Mouse (Mus musculus): ENCODE results near the gene Trappc6b. TPM values are rescaled to one million over a fixed set of nuclear protein-coding genes. Genes with fewer than 3 reads are reported as not detected.

The Trappc6b gene
- polyA plus RNA-seq (2015; fragmentation: Nextera tagmentation; extraction: Ambion mirVana) = 49.6 and 50.7 TPM in 2 replicates

- H3K4me1 ChIP-seq (ENCODE audit: insufficient read depth) = peaks cover 16% of the 10 kb centered on the region; the same call in 1 of the 2 replicates
These were observed at the start of gene Trappc6b for GRCm38 (mm10) chr12:59060993-59061595. TSS of gene Trappc6b (minus strand) at chr12:59061472.

GRCm38 (mm10) chr12:59107926-59108325, 46.7 kb upstream of the Trappc6b start:
- no peak overlapping the region for H3K27ac ChIP-seq (ENCODE audit: low read depth)
- H3K9ac ChIP-seq (replicated peaks) = no peak overlapping the region
- no peak overlapping the region for H3K4me2 ChIP-seq (ENCODE audit: low read depth, low read length)
- H3K9me3 ChIP-seq (ENCODE audit: low read length) = no peaks in the 10 kb centered on the region
- H3K36me3 ChIP-seq (replicated peaks; ENCODE audit: insufficient read depth, low read length) = peaks cover 3% of the 10 kb centered on the region; the same call in 1 of the 2 replicates
- H3K4me3 ChIP-seq (ENCODE audit: low read depth, low read length) = no peak overlapping the region
- no peak for ATAC-seq
- DNase-seq = no peak
- WGBS (ENCODE audit: insufficient replicate concordance) = 87% methylated on average over 4 of the region's 4 CpGs
- no peak for TF ChIP-seq CTCF (IDR thresholded peaks at IDR 0.05; ENCODE audit: low read depth)
- no peak for TF ChIP-seq EP300 (IDR thresholded peaks at IDR 0.05; ENCODE audit: low read depth)
- H3K4me1 ChIP-seq (ENCODE audit: insufficient read depth) = 0 out of 2 replicates have a peak, but pooled peaks cover 2% of the 10 kb centered on the region
- H3K27me3 ChIP-seq (ENCODE audit: insufficient read depth, low read length) = no peaks in the 10 kb centered on the region

More at GRCm38 (mm10) chr12:59060993-59061595, at the start of gene Trappc6b:
- Histone ChIP-seq H3K4me3 (ENCODE audit: low read depth, low read length) (peak within 1 kb of the TSS; percentile 91), H3K27me3 (ENCODE audit: insufficient read depth, low read length) (no peaks in the 10 kb centered on the region), H3K9ac (replicated peaks) (peak within 1 kb of the TSS; percentile 94), H3K27ac (ENCODE audit: low read depth) (peak within 1 kb of the TSS; percentile 94), H3K9me3 (ENCODE audit: low read length) (no peaks in the 10 kb centered on the region), H3K36me3 (replicated peaks; ENCODE audit: insufficient read depth, low read length) (peaks cover 4% of the 10 kb centered on the region), H3K4me2 (ENCODE audit: low read depth, low read length) (peak within 1 kb of the TSS; percentile 82)
- peak; percentile 86 for DNase-seq
- TF ChIP-seq EP300 (IDR thresholded peaks at IDR 0.05; ENCODE audit: low read depth) = no peak
- TF ChIP-seq CTCF (IDR thresholded peaks at IDR 0.05; ENCODE audit: low read depth) = peak; percentile 45
- ATAC-seq = peak; percentile 96
- under 1% methylated on average over 49 of the region's 49 CpGs for WGBS (ENCODE audit: insufficient replicate concordance)

- no peaks in the 10 kb centered on the region for H3K27me3 ChIP-seq (ENCODE audit: insufficient read depth, low read length)
- no peak for TF ChIP-seq EP300 (IDR thresholded peaks at IDR 0.05; ENCODE audit: low read depth)
- TF ChIP-seq CTCF (IDR thresholded peaks at IDR 0.05; ENCODE audit: low read depth) = no peak
- H3K4me1 ChIP-seq (ENCODE audit: insufficient read depth) = 0 out of 2 replicates have a peak, but pooled peaks cover 2% of the 10 kb centered on the region
- H3K4me2 ChIP-seq (ENCODE audit: low read depth, low read length) = 0 out of 2 replicates have a peak overlapping the region, but pooled peaks have one; percentile 18
- H3K9ac ChIP-seq (replicated peaks) = no peak overlapping the region
- DNase-seq (no peak), ATAC-seq (no peak)
- H3K9me3 ChIP-seq (ENCODE audit: low read length) = no peaks in the 10 kb centered on the region
- no peak overlapping the region for H3K4me3 ChIP-seq (ENCODE audit: low read depth, low read length)
- 84% methylated on average over 5 of the region's 5 CpGs for WGBS (ENCODE audit: insufficient replicate concordance)
- peak overlapping the region; percentile 61; the same call in 1 of the 2 replicates for H3K27ac ChIP-seq (ENCODE audit: low read depth)
- H3K36me3 ChIP-seq (replicated peaks; ENCODE audit: insufficient read depth, low read length) = peaks cover 3% of the 10 kb centered on the region; the same call in 1 of the 2 replicates
These were observed 45.2 kb upstream of the Trappc6b start for GRCm38 (mm10) chr12:59106491-59106890.

- H3K9ac ChIP-seq (replicated peaks) = no peak overlapping the region
- ATAC-seq = peak; percentile 99
- H3K36me3 ChIP-seq (replicated peaks; ENCODE audit: insufficient read depth, low read length) = peaks cover 3% of the 10 kb centered on the region; the same call in 1 of the 2 replicates
- H3K27me3 ChIP-seq (ENCODE audit: insufficient read depth, low read length) = no peaks in the 10 kb centered on the region
- 0 out of 2 replicates have a peak, but pooled peaks cover 2% of the 10 kb centered on the region for H3K4me1 ChIP-seq (ENCODE audit: insufficient read depth)
- peak overlapping the region; percentile 61 for H3K27ac ChIP-seq (ENCODE audit: low read depth)
- TF ChIP-seq EP300 (IDR thresholded peaks at IDR 0.05; ENCODE audit: low read depth) (peak; percentile 72), CTCF (IDR thresholded peaks at IDR 0.05; ENCODE audit: low read depth) (no peak)
- H3K4me2 ChIP-seq (ENCODE audit: low read depth, low read length) = 0 out of 2 replicates have a peak overlapping the region, but pooled peaks have one; percentile 18
- DNase-seq = peak; percentile 27
- H3K9me3 ChIP-seq (ENCODE audit: low read length) = no peaks in the 10 kb centered on the region
- 49% methylated on average over 6 of the region's 6 CpGs for WGBS (ENCODE audit: insufficient replicate concordance)
- no peak overlapping the region for H3K4me3 ChIP-seq (ENCODE audit: low read depth, low read length)
These were observed 44.6 kb upstream of the Trappc6b start for GRCm38 (mm10) chr12:59105914-59106313.

GRCm38 (mm10) chr12:59104771-59105170, 43.5 kb upstream of the Trappc6b start:
- DNase-seq = no peak
- H3K27ac ChIP-seq (ENCODE audit: low read depth) = no peak overlapping the region
- H3K36me3 ChIP-seq (replicated peaks; ENCODE audit: insufficient read depth, low read length) = peaks cover 3% of the 10 kb centered on the region; the same call in 1 of the 2 replicates
- H3K9me3 ChIP-seq (ENCODE audit: low read length) = no peaks in the 10 kb centered on the region
- 66% methylated on average over 5 of the region's 5 CpGs for WGBS (ENCODE audit: insufficient replicate concordance)
- no peak overlapping the region for H3K9ac ChIP-seq (replicated peaks)
- H3K27me3 ChIP-seq (ENCODE audit: insufficient read depth, low read length) = no peaks in the 10 kb centered on the region
- ATAC-seq = no peak
- H3K4me3 ChIP-seq (ENCODE audit: low read depth, low read length) = no peak overlapping the region
- H3K4me2 ChIP-seq (ENCODE audit: low read depth, low read length) = no peak overlapping the region
- TF ChIP-seq EP300 (IDR thresholded peaks at IDR 0.05; ENCODE audit: low read depth) (no peak), CTCF (IDR thresholded peaks at IDR 0.05; ENCODE audit: low read depth) (no peak)
- 0 out of 2 replicates have a peak, but pooled peaks cover 2% of the 10 kb centered on the region for H3K4me1 ChIP-seq (ENCODE audit: insufficient read depth)
